In the genomic region with DNA sequence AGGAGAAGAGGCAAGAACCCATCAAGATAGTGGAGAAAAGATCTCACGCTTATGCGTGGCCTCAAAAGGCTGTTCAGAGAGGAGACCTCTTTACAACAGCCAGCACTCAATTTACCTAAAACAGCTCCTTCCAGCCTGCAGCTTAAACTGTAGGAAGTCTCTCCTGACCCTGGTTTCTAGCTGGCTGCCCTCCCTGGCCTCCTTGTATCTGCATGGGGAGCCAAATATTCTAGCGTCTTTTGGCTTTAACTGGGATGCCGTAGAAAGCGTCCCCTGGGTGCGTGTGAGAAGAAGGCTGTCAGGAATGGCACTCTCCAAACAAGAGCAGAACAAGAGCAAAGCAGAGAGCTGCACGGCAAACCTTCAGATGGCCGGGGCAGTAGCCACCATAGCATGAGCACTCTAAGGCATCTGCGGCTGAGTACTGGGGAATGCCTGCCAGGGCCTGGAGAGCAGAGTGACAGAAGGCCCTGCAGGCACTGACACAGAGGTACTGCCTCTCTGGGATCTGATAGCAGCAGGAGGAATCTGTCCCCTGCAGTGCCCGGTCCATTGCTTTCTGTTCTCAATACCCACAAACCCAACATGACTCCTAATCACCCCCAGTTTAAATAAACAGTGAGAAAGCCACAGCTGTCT, we compare ENCODE assay signal across 9 mouse cellular contexts.
DNase-seq lines count a peak whose midpoint lies in the region; ATAC-seq lines count a peak whose summit lies in the region.
"Had no signal": no experiment of that assay in that cellular context is flagged by ENCODE, and none has a peak within 500 bp of the region (broad histone marks: within the 10 kb centered on the region; RNA-seq: fewer than 3 reads in every experiment).

No protein-coding gene starts in this region.

- no peak for DNase-seq in kidney, adult 8-10 months
- DNase-seq in embryonic facial prominence, embryonic 11.5 days (ENCODE audit: low spot score), result no peak
- DNase-seq in heart, embryonic 10.5 days (ENCODE audit: low spot score), result no peak
- DNase-seq in right cerebral cortex, postnatal 10 days (ENCODE audit: low spot score in 2 of 2), result no peak
- DNase-seq in layer of hippocampus, adult 8-10 months (ENCODE audit: low spot score in 2 of 2), result no peak
- no peak for DNase-seq in left cerebral cortex, adult 8-10 months (ENCODE audit: low spot score in 2 of 2)

- H3K4me1 ChIP-seq in kidney, embryonic 14.5 days (ENCODE audit: control insufficient read depth, insufficient read depth, low read length), result peaks cover 21% of the 10 kb centered on the region
- H3K4me1 ChIP-seq in embryonic facial prominence, embryonic 11.5 days (ENCODE audit: control insufficient read depth, insufficient read depth, low read length), result peaks cover 4% of the 10 kb centered on the region
- H3K4me1 ChIP-seq in heart, embryonic 10.5 days, result peaks cover 28% of the 10 kb centered on the region
- peaks cover 51% of the 10 kb centered on the region for H3K4me1 ChIP-seq in limb, embryonic 12.5 days (replicated peaks)

- H3K4me2 ChIP-seq in kidney, embryonic 14.5 days (replicated peaks; ENCODE audit: low read depth, low read length), result no peak overlapping the region
- no peak overlapping the region for H3K4me2 ChIP-seq in embryonic facial prominence, embryonic 11.5 days (ENCODE audit: low read depth, low read length)
- H3K4me2 ChIP-seq in limb, embryonic 12.5 days, result no peak overlapping the region

- 42% methylated on average over 10 of the region's 10 CpGs for WGBS in kidney, embryonic 14.5 days
- 48% methylated on average over 10 of the region's 10 CpGs for whole genome bisulfite sequencing in embryonic facial prominence, embryonic 11.5 days
- WGBS in heart, embryonic 10.5 days, result 36% methylated on average over 10 of the region's 10 CpGs
- WGBS in limb, embryonic 12.5 days, result 44% methylated on average over 10 of the region's 10 CpGs

- peak overlapping the region; percentile 62; the same call in 1 of the 2 replicates for H3K27ac ChIP-seq in kidney, embryonic 14.5 days (ENCODE audit: low read depth, low read length)
- 0 out of 2 replicates have a peak overlapping the region, but pooled peaks have one; percentile 21 for H3K27ac ChIP-seq in embryonic facial prominence, embryonic 11.5 days (replicated peaks; ENCODE audit: low read depth, low read length)
- H3K27ac ChIP-seq in heart, embryonic 10.5 days, result peak overlapping the region; percentile 75
- peak overlapping the region; percentile 45; the same call in 1 of the 2 replicates for H3K27ac ChIP-seq in limb, embryonic 12.5 days

- H3K27me3 ChIP-seq in kidney, embryonic 14.5 days (ENCODE audit: control insufficient read depth, insufficient read depth, low read length), result no peaks in the 10 kb centered on the region
- H3K27me3 ChIP-seq in embryonic facial prominence, embryonic 11.5 days (ENCODE audit: control insufficient read depth, insufficient read depth, low read length), result no peaks in the 10 kb centered on the region
- peaks cover 7% of the 10 kb centered on the region; the same call in 1 of the 2 replicates for H3K27me3 ChIP-seq in heart, embryonic 10.5 days (ENCODE audit: insufficient read depth, poor library complexity, severe bottlenecking)
- no peaks in the 10 kb centered on the region for H3K27me3 ChIP-seq in limb, embryonic 12.5 days

- no peak overlapping the region for H3K9ac ChIP-seq in kidney, embryonic 14.5 days (ENCODE audit: low read depth, low read length)
- no peak overlapping the region for H3K9ac ChIP-seq in embryonic facial prominence, embryonic 11.5 days (replicated peaks; ENCODE audit: low read length)
- H3K9ac ChIP-seq in limb, embryonic 12.5 days (replicated peaks), result no peak overlapping the region

- no peaks in the 10 kb centered on the region for H3K36me3 ChIP-seq in kidney, embryonic 14.5 days (ENCODE audit: control insufficient read depth, insufficient read depth, low read length)
- H3K36me3 ChIP-seq in embryonic facial prominence, embryonic 11.5 days (replicated peaks; ENCODE audit: control insufficient read depth, insufficient read depth, low read depth, low read length), result no peaks in the 10 kb centered on the region
- H3K36me3 ChIP-seq in heart, embryonic 10.5 days, result peaks cover 6% of the 10 kb centered on the region; the same call in 1 of the 2 replicates
- H3K36me3 ChIP-seq in limb, embryonic 12.5 days, result peaks cover 4% of the 10 kb centered on the region; the same call in 1 of the 2 replicates
- H3K36me3 ChIP-seq: G1E had no signal

- ATAC-seq in kidney, embryonic 14.5 days (ENCODE audit: low FRiP score, low TSS enrichment), result no peak
- ATAC-seq in embryonic facial prominence, embryonic 11.5 days (replicated peaks; ENCODE audit: insufficient number of reproducible peaks, low FRiP score, low TSS enrichment, low read depth), result no peak
- no peak for ATAC-seq in limb, embryonic 12.5 days (ENCODE audit: insufficient number of reproducible peaks, insufficient read depth, low FRiP score, low TSS enrichment, low read depth)

- H3K4me3 ChIP-seq in kidney, embryonic 14.5 days (ENCODE audit: low read length), result no peak overlapping the region
- no peak overlapping the region for H3K4me3 ChIP-seq in embryonic facial prominence, embryonic 11.5 days (ENCODE audit: low read depth, low read length)
- no peak overlapping the region for H3K4me3 ChIP-seq in heart, embryonic 10.5 days
- H3K4me3 ChIP-seq in limb, embryonic 12.5 days (replicated peaks), result no peak overlapping the region

- H3K9me3 ChIP-seq in kidney, embryonic 14.5 days (ENCODE audit: control insufficient read depth, low read length), result no peaks in the 10 kb centered on the region
- H3K9me3 ChIP-seq in embryonic facial prominence, embryonic 11.5 days (replicated peaks; ENCODE audit: control insufficient read depth, low read length), result no peaks in the 10 kb centered on the region
- H3K9me3 ChIP-seq in heart, embryonic 10.5 days, result no peaks in the 10 kb centered on the region
- H3K9me3 ChIP-seq in limb, embryonic 12.5 days, result peaks cover 7% of the 10 kb centered on the region; the same call in 1 of the 2 replicates

Comparison
In these comparisons a context has a peak if more than half of its experiments do, and no peak if none do; other contexts are left out.
1. H3K27ac ChIP-seq: peak in every context shown above with its lines; median percentile 75 in heart, embryonic 10.5 days; 62 in kidney, embryonic 14.5 days; 45 in limb, embryonic 12.5 days; 21 in embryonic facial prominence, embryonic 11.5 days.